Mouse (Mus musculus) heart, embryonic 15.5 days (tissue): ENCODE measurements around the gene Mrpl10. TPM values are rescaled to one million over a fixed set of nuclear protein-coding genes. Genes with fewer than 3 reads are reported as not detected.

ENCODE experiments used
- microRNA-seq: library from miRNA; unstranded; fragments of <30 nt; microRNA quantifications from one replicate; pipeline ENCODE4, GENCODE M21; 2016
- polyA plus RNA-seq: library from polyadenylated mRNA; unstranded; fragments of >200 nt; fragmentation: Nextera tagmentation; extraction: Ambion mirVana; gene quantifications from 2 replicates; pipeline ENCODE4 v1.2.1, GENCODE M21; 2015

Mrpl10 gene
- polyA plus RNA-seq, 1 experiment from 2014 or later, result 61.1 TPM

Small RNA genes lying within 50 kb of the gene (microRNA-seq; reads per million reads assigned to microRNA genes)
- gene Mir8103, result 1.5 reads per million

Other genes with a start within 250 kb of the Mrpl10 start
- gene Nfe2l1, start 211.6 kb upstream of the Mrpl10 start, polyA plus RNA-seq, result 75.3 and 79.0 TPM in 2 replicates
- 120 and 122 TPM in 2 replicates for gene Copz2, start 191.7 kb upstream of the Mrpl10 start, polyA plus RNA-seq
- 45.2 and 58.7 TPM in 2 replicates for gene Cdk5rap3, start 125.1 kb upstream of the Mrpl10 start, polyA plus RNA-seq
- gene Prr15l, start 113.5 kb upstream of the Mrpl10 start, polyA plus RNA-seq, result 1.7 and 2.9 TPM in 2 replicates
- 65.2 and 74.8 TPM in 2 replicates for gene Pnpo, start 97.6 kb upstream of the Mrpl10 start, polyA plus RNA-seq
- gene Sp2, start 58.6 kb upstream of the Mrpl10 start, polyA plus RNA-seq, result 12.9 and 18.2 TPM in 2 replicates
- gene Sp6, start 28.2 kb upstream of the Mrpl10 start, polyA plus RNA-seq, result 0.09 and 0.15 TPM in 2 replicates
- 14.7 and 20.3 TPM in 2 replicates for gene Scrn2, start 11.6 kb upstream of the Mrpl10 start, polyA plus RNA-seq
- 0.72 and 1.1 TPM in 2 replicates for gene Lrrc46, start 153 bp upstream of the Mrpl10 start, polyA plus RNA-seq
- gene Osbpl7, start 9.1 kb downstream of the Mrpl10 start, polyA plus RNA-seq, result 4.4 and 8.5 TPM in 2 replicates
- 0.05 and 0.36 TPM in 2 replicates for gene Tbx21, start 73.8 kb downstream of the Mrpl10 start, polyA plus RNA-seq
- 4.7 and 6.5 TPM in 2 replicates for gene Tbkbp1, start 109.9 kb downstream of the Mrpl10 start, polyA plus RNA-seq
- 29.5 and 31.4 TPM in 2 replicates for gene Kpnb1, start 146.3 kb downstream of the Mrpl10 start, polyA plus RNA-seq
- 90.4 and 90.7 TPM in 2 replicates for gene Npepps, start 239.1 kb downstream of the Mrpl10 start, polyA plus RNA-seq